Mouse (Mus musculus): Measurements from ENCODE around the gene Rell1. TPM values are rescaled to one million over a fixed set of nuclear protein-coding genes. Genes with fewer than 3 reads are reported as not detected.
"Not testable (repeated sequence)": the region's sequence is repeated elsewhere in the genome, so short reads cannot be mapped to it uniquely, and the experiment has no call there.

The Rell1 gene
- total RNA-seq, 2 experiments from 2014 or later: 9.0 to 13.5 TPM

- peak; percentile 99 for TF ChIP-seq CTCF (conservative IDR thresholded peaks at IDR 0.05)
- Histone ChIP-seq H3K4me3 (no peak overlapping the region), H3K27ac (no peak overlapping the region)
- DNase-seq (ENCODE audit: low spot score in 2 of 2): peak; percentile 80 to 93
These were observed 62.3 kb downstream of the Rell1 start for GRCm38 (mm10) chr5:63906149-63907093.

GRCm38 (mm10) chr5:63903329-63903728 is 65.4 kb downstream of the Rell1 start:
- no peak overlapping the region for H3K27ac ChIP-seq
- TF ChIP-seq CTCF (conservative IDR thresholded peaks at IDR 0.05): no peak
- H3K4me3 ChIP-seq: no peak overlapping the region
- no peak for DNase-seq (ENCODE audit: low spot score in 2 of 2)

GRCm38 (mm10) chr5:63897820-63898110 is 70.9 kb downstream of the Rell1 start:
- H3K4me3 ChIP-seq: no peak overlapping the region
- no peak for DNase-seq (ENCODE audit: low spot score in 2 of 2)
- TF ChIP-seq CTCF (conservative IDR thresholded peaks at IDR 0.05): no peak
- H3K27ac ChIP-seq: no peak overlapping the region

GRCm38 (mm10) chr5:63897001-63897819 is 71.5 kb downstream of the Rell1 start:
- not testable (repeated sequence) for H3K27ac ChIP-seq; H3K4me3 ChIP-seq; DNase-seq (ENCODE audit: low spot score in 2 of 2)

- H3K27ac ChIP-seq: no peak overlapping the region
- no peak for TF ChIP-seq CTCF (conservative IDR thresholded peaks at IDR 0.05)
- H3K4me3 ChIP-seq: no peak overlapping the region
- DNase-seq (ENCODE audit: low spot score in 2 of 2): no peak
These were observed 76.8 kb downstream of the Rell1 start for GRCm38 (mm10) chr5:63891912-63892311.

GRCm38 (mm10) chr5:63891241-63891640 is 77.5 kb downstream of the Rell1 start:
- DNase-seq (ENCODE audit: low spot score in 2 of 2): no peak
- H3K4me3 ChIP-seq: no peak overlapping the region
- TF ChIP-seq CTCF (conservative IDR thresholded peaks at IDR 0.05): no peak
- no peak overlapping the region for H3K27ac ChIP-seq

- peak; percentile 51 for TF ChIP-seq CTCF (conservative IDR thresholded peaks at IDR 0.05)
- H3K27ac ChIP-seq: no peak overlapping the region
- DNase-seq (ENCODE audit: low spot score in 2 of 2): no peak
- no peak overlapping the region for H3K4me3 ChIP-seq
These were observed 81.6 kb downstream of the Rell1 start for GRCm38 (mm10) chr5:63887111-63887510.

- Histone ChIP-seq H3K4me3 (no peak overlapping the region), H3K27ac (no peak overlapping the region)
- DNase-seq (ENCODE audit: low spot score in 2 of 2): peak in 1 of 2 experiments; percentile 31
- peak; percentile 83 for TF ChIP-seq CTCF (conservative IDR thresholded peaks at IDR 0.05)
These were observed 82.0 kb downstream of the Rell1 start for GRCm38 (mm10) chr5:63886709-63887108.

GRCm38 (mm10) chr5:63886292-63886691 is 82.4 kb downstream of the Rell1 start:
- H3K4me3 ChIP-seq: no peak overlapping the region
- TF ChIP-seq CTCF (conservative IDR thresholded peaks at IDR 0.05): no peak
- DNase-seq (ENCODE audit: low spot score in 2 of 2): no peak
- no peak overlapping the region for H3K27ac ChIP-seq

- Histone ChIP-seq H3K27ac (no peak overlapping the region), H3K4me3 (no peak overlapping the region)
- no peak for DNase-seq (ENCODE audit: low spot score in 2 of 2)
- no peak for TF ChIP-seq CTCF (conservative IDR thresholded peaks at IDR 0.05)
These were observed 89.7 kb downstream of the Rell1 start for GRCm38 (mm10) chr5:63879026-63879425.

- no peak overlapping the region for H3K27ac ChIP-seq
- no peak overlapping the region for H3K4me3 ChIP-seq
- no peak for TF ChIP-seq CTCF (conservative IDR thresholded peaks at IDR 0.05)
- no peak for DNase-seq (ENCODE audit: low spot score in 2 of 2)
These were observed 92.6 kb downstream of the Rell1 start for GRCm38 (mm10) chr5:63876081-63876480.

GRCm38 (mm10) chr5:63874880-63875279 is 93.8 kb downstream of the Rell1 start:
- H3K4me3 ChIP-seq: no peak overlapping the region
- no peak for TF ChIP-seq CTCF (conservative IDR thresholded peaks at IDR 0.05)
- no peak overlapping the region for H3K27ac ChIP-seq
- no peak for DNase-seq (ENCODE audit: low spot score in 2 of 2)

GRCm38 (mm10) chr5:63872176-63872932 is 96.3 kb downstream of the Rell1 start:
- Histone ChIP-seq H3K27ac (peak overlapping the region; percentile 49), H3K4me3 (peak overlapping the region; percentile 15; the same call in 1 of the 2 replicates)
- DNase-seq (ENCODE audit: low spot score in 2 of 2): peak in 1 of 2 experiments; percentile 22
- no peak for TF ChIP-seq CTCF (conservative IDR thresholded peaks at IDR 0.05)
